Mouse (Mus musculus): ENCODE measurements around the gene Rer1. TPM values are rescaled to one million over a fixed set of nuclear protein-coding genes. Genes with fewer than 3 reads are reported as not detected.
"Not testable (repeated sequence)": the region's sequence is repeated elsewhere in the genome, so short reads cannot be mapped to it uniquely, and the experiment has no call there.

Rer1 gene
- polyA plus RNA-seq, 1 experiment = 115 TPM

DNA sequence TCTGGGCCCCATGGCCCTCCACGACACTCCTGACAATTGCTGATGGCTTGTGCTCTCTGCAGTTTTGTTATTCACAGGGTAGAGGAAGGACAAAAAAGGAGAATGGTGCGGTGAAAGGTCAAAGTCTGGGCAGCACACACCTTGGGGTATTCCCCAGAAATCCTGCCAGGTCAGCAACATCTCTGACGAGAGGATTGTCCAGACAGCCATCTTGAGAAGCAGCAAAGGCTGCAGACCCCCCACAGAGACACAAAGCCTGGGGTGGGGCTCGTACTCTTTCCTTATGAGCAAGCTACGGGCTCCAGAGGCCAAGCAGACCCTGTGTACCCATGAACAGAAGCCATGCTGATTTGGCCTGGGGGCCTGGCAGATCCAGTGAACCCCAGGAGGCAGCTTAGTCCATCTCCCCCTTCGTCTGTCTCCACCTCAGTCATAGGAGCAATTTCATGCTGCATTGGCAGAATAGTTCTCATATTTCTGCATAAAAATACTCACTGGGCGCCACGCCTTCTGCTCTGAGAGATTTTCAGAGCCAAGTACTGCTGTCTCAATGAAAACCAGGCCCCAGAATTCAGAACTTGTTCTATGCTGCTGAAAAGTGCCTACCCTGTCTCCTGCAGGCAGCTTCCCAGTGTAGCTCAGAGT lies 27.7 kb upstream of the Rer1 start:
- DNase-seq (ENCODE audit: low read depth) = no peak

DNA sequence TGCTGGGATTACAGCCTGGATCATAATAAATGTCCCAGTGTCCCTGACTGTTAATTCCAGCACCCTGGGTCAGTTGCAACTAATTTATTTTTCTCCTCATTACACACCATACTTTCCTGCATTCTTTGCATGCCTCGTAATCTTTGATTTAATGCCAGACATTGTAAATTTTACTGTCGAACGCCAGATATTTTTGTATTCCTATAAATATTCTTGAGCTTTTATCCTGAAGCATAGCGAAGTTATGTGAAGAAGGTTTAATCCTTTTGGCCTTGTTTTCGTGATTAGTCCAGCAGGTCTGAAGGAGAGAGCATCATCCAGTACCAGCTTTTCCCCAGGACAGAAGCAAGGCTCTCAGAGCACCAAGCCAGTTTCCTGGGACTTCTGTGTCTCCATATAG lies 23.3 kb upstream of the Rer1 start:
- DNase-seq (ENCODE audit: low read depth) = no peak

DNA sequence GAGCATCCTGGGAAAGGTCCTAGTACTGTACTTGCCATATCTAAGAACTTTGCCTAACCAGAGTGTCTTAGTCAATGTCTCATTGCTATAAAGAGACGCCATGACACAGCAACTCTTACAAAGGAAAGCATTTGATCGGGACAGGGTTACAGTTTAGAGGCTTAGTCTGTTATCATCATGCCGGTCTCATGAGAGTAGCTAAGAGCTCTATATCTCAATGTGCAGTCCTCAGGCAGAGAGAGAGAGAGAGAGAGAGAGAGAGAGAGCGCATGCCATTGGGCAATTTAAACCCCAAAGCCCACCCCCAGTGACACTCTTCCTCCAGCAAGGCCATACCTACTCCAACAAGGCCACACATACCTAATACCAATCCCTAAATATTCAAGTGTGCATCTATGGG lies 21.7 kb upstream of the Rer1 start:
- no peak for DNase-seq (ENCODE audit: low read depth)

DNA sequence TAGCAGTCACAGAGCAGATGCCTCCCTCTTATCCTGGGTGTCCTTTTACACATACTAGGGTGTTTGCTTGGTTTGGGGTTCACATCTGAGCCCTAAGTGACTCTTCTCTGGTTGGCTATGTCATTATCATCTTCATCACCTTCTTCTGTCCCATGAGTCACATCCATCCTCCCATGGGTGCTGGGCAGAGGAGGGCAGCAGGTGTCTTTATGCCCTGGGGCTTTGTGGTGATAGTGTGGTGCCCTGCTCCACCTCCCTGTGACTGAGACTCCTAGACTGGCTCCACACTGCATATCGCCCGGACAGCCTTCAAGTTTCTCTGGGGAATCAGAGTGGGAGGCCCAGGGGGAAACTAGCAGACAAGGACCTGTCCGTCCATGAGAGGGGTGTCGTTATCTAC lies 12.4 kb upstream of the Rer1 start:
- no peak for DNase-seq (ENCODE audit: low read depth)

DNA sequence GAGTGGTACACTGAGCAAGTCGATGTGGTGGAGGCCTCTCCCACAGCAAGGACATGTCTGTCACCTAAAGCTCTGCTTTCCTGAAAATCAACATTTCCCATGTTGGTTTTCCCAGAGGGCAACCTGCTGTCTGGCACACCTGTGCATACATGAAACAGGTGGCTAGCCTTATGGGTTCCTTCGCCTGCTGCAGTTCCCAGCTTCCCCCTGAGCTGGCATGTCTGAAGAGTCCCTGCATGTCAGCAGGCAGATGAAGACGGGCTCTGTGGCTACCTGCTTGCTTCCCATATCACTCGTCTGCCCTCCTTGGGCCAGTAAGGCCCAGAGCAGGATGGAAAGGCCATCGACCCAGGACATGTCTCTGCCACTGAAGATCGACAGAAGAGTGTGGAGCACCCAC lies 11.3 kb upstream of the Rer1 start:
- DNase-seq (ENCODE audit: low read depth) = no peak

DNA sequence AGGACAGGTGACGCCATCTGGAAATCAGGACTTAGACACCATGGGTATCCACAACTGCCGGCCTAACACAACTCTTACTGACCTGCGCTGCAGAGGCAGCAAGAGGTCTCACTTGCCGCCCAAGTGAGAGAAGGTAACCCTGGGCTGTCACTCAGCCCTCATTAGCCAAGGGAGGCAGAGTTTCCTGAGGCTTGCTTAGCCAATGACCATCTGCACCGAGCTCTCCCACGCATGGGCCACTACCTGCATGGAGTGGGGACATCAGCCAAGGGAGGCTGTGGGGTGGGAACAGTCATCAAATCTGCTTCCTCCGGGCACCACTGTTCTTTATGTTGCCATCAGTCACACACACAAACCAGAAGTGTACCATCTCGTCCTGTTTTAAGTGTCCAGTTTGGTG lies 9.8 kb upstream of the Rer1 start:
- no peak for DNase-seq (ENCODE audit: low read depth)

DNA sequence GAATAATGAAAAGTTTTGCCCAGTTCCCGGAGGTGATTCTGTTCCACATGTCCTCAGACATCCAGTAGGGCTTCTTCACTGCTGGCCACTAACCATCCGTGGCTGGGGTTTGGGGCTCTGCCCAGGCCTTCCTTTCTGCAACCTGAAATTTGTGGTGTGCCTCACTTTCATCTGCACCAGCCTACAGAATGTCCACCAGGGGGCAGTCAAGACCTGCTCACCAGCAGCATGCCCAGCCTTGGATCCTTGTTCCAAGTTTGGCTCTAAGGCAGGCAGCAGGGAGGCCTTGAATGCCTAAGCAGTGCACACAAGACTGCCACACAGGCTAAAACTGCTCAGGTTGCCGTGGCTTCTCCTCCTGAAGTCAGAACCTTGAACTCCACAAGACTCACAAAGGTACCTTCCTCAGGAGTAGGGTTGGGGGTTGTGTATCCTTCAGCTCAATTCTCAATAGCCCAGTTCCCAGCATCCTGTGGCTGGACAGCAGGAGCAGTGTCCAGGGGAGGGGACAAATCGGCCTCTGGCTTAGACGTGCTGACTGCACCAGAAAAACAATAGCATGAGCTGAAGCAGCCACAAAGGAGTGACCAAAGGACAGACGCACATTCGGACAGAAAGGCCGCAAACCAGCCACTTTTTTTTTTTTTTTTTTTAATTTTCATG lies 9.2 kb upstream of the Rer1 start:
- peak; percentile 28 for DNase-seq (ENCODE audit: low read depth)

DNA sequence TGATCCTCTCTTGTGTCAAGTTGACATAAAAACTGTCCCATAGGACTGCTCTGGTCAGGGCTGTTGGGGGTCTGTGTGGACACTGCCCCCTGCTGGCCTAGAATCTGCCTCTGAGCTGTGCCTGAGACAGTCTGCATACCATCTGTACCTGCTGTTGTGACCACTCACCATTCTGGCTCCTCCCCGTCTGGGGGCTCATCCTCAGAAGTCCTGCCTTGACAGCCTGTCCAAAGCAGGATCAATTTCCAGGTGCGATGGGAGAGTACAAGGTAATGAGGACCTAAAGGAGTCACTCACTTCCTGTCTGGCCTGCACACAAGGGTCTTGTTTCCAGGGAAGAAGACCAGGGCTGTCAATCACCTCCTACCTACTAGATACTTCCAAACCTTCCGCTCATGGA lies 8.4 kb upstream of the Rer1 start:
- no peak for DNase-seq (ENCODE audit: low read depth)

DNA sequence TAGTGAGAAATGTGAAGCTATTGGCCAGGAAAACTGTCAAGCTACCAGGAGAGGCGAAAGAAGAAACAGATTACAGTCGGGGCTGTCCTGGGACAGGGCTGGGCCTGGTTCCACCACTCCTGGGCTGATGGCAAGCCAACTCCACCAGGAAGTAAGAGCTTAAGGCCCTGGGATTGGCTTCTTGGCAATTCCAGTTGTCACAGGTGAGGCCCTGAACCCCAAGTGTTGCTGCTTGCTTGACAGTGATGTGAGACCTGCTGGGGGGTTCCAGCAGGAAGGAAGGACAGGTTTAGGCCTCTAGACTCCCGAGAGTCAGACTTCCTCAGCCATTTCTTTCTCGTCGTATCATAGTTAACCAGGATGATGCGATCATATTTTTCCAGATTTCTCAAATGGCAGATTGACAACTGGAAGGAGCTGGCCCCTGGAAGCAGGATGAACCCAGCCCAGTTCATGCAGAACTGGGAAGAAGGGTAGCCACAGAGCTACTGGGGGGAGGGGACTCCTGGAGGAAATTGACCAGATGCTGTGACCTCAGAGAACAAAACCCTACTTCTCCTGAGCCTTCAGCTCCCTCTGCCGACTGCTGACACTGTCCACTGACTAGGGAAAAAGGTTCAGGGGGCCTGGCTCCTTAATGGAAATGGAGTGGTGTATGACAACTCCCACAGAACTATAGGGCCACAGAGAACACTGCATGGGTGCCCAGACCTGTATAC lies 7.4 kb upstream of the Rer1 start:
- DNase-seq (ENCODE audit: low read depth) = no peak

DNA sequence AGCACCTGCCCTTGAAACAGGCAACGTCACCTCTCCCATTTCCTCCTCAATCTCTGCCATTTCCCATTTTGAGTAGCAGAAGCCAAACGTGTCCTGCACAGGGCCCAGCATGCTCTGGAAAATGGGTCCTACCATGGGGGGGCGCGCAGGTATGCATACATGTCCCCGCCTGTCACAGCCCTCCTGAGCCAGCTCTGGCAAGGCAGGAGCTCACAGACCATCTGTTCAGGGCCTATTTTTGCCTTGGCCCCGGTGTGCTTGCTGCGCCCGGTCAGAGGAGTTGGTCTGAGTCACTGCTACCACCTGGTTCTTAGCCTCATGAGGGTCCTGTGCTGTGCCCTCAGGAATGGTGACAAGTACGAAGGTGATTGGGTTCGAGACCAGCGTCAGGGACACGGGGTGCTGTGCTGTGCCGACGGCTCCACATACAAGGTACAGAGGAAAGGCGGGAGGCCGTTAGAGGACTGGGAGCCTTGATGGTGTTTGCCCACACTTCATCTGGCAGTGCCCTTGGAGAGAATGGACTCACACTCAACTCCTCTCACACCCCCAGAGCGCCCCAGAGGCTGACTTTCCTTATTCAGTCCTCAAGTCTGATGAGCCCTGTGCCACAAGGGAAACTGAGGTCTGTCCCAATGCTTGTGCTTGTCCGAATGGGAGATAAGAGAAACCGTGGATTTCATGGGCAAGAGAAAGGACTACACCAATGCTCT lies 6.7 kb upstream of the Rer1 start:
- no peak for DNase-seq (ENCODE audit: low read depth)

DNA sequence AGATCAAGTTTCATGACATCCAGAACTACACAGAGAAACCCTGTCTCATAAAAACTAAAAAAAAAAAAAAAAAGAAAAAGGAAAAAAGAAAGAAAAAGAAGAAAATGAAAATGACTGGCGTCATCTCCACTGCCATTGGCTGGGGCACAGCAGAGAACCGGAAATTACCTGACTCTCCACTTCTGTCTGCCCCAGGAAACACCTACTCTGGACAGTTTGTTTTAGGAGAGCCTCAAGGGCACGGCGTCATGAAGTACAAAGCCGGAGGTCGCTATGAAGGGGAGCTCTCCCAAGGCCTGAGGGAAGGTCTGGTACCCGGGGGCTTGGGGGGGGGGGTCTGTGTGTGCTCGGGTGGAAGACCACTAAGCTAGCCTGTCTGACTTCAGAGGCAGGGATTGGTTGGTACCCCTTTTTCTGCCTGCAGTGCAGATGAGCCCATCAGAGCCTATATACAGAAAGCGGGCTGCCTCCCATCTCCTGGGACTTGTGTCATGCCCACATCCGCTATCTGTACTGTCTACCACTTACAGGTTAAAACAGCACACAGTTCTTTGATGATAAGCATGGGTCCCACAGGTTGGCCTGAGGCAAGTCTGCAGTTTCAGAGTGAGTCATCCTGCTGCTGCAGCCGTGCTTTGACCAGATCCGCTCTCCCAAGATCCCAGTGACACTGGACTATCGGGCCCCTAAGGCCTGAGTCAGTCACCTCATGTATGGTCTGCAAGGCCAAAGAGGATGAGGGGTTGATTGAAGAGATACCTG lies 4.7 kb upstream of the Rer1 start:
- no peak for DNase-seq (ENCODE audit: low read depth)

DNA sequence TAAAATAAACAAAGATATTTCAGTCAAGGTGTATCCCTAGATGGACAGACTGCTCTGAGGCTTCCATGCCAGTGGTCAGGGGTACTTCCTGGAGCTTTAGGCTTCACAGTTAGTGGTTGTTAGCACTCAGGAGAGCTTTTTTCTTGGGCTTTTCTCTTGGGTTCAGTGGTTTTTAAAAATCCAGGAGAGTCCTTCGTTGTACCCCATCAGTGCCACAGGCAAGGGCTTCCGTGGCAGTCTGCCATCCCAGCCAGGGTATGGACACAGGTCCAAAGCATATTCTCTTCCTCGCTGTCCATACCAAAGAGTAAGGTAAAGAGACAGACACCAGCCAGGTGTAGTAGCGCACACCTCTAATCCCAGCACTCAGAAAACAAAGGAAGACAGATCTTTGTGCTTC lies 4.0 kb upstream of the Rer1 start:
- no peak for DNase-seq (ENCODE audit: low read depth)

DNA sequence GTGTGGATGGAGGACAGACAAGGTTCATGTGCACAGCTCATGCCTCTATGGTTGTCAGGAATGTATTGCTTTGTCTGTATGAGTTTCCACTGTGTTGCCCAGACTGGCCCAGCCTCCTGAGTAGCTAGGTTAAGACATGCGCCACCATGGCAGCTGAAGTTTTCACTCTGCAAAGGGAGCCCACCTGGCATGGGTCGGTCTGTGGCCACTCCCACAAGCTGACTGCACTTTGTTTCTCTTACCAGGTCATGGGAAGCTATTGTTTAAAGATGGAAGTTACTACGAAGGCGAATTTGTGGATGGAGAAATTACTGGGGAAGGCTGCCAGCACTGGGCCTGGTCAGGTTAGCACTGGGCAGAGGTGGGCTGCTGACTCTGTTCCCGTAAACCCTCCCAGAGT lies 3.1 kb upstream of the Rer1 start:
- DNase-seq (ENCODE audit: low read depth) = no peak

DNA sequence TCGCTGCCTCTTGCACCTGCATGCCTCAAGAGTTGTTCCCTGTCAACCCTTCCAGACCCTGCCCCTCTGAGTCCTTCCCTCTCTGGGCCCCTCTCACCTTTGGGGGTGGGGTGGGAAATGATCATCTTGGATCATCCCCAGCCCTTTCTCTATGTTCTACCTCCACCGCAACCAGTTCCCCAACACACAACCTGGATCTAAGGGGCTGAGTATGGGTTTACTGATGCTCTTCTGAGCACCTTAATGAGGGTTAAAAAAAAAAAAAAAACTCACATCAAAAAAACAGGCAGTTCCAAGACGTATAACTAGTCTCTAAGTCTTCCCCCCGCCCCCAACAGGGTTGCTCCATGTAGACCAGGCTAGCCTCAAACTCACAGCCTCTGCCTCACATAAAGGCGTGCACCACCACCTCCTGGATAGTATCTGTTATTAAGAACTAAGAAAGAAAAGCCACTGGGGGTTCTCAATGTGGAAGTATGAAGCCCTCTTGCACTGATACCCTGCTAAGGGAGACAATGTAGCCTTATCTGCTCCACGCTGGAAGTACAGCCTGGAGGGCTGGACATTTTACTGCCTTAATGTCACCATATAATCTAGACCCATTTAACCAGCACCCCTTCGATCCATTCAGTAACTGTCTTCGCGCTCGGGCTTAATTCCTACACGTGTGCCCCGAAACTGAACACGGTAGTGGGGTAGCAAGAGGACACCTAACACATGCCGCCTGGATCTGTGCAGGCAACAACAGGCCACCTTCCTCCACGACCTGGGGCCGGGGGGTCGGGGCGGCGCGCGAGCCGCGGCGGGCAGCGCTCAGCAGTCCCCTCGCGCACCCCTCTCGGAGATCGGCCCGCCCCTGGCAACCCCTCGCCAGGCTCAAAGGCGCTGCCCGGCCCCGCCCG lies 725 bp downstream of the Rer1 start:
- DNase-seq (ENCODE audit: low read depth) = no peak

DNA sequence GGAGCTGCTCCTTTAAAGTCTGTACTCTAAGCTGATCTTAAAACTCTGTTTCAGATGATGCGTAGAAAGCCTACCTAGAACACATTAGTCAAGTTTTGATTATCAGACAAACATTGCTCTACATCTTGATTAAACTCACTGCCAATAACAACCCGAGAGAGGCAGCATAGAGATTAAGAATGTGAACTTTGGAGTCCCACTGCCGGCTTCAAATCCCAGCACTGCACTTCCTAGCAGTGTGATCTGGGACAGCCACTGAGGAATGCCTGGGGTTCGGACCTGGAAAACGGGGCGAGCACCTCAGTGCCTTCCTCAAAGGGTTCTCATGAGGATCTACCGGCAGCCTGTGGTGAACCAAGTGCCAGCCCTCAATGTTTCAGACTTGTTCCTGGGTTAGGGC lies 1.8 kb downstream of the Rer1 start:
- DNase-seq (ENCODE audit: low read depth) = no peak

DNA sequence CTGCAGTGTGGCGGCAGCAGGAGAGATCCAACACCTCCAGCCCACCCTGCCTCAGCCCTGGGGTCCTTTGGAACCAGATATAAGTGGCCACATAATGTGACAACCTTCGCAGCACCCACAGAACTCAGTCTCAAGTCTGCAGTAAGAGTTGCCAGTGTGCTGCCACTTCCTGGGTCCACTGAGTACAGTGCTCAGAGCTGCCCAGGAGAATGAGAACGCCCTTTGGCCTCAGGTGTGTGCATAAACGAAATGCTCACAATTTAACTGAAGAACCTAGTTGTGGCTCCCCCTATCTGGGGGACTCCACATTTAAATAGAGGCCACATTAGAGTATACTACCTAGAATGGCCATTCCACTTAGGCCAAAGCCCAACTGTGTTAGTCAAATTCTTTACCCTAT lies 2.6 kb downstream of the Rer1 start:
- no peak for DNase-seq (ENCODE audit: low read depth)

DNA sequence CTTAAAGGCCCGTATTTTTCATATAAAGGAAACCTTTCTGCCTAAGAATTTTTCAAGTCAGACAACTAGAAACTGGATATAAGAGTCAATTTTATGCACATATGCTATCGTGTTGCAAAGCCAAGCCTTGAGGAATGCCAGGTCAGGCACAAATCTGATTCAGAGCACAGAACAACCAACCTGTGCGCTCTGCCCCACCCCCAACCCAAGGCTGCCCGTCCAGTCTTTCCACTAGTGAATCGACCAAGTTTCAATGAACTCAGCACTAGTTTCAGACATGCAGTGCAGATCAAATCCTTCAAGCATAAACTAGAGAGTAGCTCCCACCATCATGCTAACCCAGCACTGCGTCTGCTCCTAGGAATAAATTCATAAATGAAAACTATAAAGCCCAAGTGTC lies 6.5 kb downstream of the Rer1 start:
- DNase-seq (ENCODE audit: low read depth) = no peak

DNA sequence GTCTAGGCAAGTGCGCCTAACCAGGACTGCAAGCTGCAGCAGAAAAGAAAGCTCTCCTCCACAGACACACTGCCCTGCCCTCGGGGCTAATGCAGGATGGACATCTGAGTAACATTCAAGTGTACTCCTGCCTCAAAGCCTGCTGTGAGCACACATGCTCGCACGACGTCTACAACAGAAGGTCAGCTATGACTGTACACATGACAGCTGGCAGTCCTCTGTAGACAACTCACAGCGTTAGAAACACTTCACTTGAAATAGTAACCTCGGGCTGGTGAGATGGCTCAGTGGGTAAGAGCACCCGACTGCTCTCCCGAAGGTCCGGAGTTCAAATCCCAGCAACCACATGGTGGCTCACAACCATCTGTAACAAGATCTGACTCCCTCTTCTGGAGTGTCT lies 7.4 kb downstream of the Rer1 start:
- DNase-seq (ENCODE audit: low read depth) = not testable (repeated sequence)

DNA sequence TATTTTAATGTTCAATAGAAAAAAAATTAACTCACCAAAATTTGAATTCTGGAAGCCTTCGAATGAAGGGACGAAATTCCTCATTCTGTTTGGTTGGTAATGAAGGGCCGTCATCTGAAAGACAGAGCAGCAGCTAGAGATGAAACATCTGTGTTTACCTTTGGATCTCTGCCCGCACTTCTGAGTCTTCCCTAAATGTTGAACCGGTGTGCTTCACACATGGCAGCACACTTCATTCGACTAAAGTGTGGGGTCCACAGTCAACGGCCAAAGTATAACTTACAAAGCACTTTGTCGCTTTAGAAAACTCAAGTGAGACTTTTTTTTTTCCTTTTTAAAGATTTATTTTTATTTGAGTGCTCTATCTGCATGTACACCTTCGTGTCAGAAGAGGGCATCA lies 9.5 kb downstream of the Rer1 start:
- no peak for DNase-seq (ENCODE audit: low read depth)

DNA sequence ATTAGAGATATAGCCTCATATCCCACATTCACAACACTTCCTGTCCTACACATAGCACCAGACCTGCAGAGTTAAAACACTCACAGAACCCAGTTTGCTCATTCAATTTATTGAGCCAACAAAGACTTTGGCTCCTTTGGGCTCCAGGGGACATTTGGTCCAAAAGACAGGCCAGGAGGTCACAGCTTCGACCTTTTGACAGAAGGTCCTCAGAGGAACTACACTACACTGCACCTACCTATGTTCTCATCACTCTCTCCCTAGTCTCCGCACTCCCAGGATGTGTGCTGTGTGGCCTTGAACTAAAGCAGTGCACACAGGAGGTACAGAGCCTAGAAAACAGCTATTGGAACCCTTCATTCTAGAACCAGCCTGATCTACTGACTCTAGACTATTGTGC lies 10.4 kb downstream of the Rer1 start:
- no peak for DNase-seq (ENCODE audit: low read depth)

DNA sequence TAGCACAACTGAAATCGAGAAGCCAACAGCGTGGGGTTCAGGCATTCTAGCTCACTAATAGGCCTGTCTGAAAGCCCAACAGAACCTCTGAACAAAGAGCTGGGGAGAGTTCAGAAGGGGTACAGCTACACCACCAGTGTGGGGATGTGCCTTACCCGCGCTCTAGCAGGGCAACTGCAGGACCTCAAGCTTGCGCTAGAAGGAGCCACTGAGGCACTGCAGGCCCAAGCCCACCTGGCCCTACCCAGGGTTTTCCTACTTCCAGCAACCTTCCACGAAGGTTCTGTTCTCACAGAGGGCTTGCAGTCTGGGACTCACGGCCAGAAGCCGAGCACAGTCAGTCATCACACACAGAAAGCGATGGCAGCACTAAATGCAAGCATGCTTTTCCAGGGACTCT lies 11.0 kb downstream of the Rer1 start:
- DNase-seq (ENCODE audit: low read depth) = no peak
